Mouse (Mus musculus): Measurements from ENCODE around the gene Rufy1. TPM values are rescaled to one million over a fixed set of nuclear protein-coding genes. Genes with fewer than 3 reads are reported as not detected.
"Not testable (repeated sequence)": the region's sequence is repeated elsewhere in the genome, so short reads cannot be mapped to it uniquely, and the experiment has no call there.

Rufy1 gene
- total RNA-seq, 2 experiments from 2014 or later, result 27.8 to 28.7 TPM

DNA sequence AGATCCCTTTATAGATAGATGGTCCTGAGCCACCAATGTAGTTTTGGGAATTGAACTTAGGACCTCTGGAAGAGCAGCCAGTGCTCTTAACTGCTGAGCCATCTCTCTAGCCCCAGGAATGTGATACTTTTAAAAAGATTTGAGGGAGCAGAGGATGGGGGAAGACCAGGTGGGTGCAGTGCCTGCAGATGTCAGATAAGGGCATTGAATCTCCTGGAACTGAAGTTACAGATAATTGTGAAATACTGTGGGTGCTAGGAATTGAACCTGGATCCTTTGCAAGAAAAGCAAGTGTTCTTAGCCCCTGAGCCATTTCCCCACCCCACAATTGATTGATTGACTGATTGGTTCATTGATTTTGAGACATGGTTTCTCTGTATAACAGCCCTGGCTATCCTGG is 65.6 kb downstream of the Rufy1 start:
- no peak for DNase-seq (ENCODE audit: low spot score in 2 of 2)
- intact Hi-C loops (cut with DNase I), result no loop called here

GRCm38 (mm10) chr11:50364548-50364947 is 66.4 kb downstream of the Rufy1 start:
- intact Hi-C loops (cut with DNase I), result no loop called here
- peak; percentile 63 to 76 for DNase-seq (ENCODE audit: low spot score in 2 of 2)

DNA sequence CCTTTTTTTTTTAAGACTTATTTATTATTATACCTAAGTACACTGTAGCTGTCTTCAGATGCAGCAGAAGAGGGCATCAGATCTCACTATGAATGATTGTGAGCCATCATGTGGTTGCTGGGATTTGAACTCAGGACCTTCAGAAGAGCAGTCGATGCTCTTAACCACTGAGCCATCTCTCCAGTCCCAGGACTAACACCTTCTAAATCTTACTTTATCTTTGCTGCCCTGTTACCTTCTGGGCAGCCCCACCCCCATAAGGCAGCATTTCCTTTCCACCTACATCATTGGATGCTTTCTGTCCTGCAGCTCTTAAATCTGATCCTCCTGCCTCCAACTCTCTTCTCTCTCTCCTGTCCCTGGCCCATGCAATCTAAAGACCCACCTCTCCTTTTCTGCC is 69.6 kb downstream of the Rufy1 start:
- intact Hi-C loops (cut with DNase I); DNase-seq (ENCODE audit: low spot score in 2 of 2): not testable (repeated sequence)

DNA sequence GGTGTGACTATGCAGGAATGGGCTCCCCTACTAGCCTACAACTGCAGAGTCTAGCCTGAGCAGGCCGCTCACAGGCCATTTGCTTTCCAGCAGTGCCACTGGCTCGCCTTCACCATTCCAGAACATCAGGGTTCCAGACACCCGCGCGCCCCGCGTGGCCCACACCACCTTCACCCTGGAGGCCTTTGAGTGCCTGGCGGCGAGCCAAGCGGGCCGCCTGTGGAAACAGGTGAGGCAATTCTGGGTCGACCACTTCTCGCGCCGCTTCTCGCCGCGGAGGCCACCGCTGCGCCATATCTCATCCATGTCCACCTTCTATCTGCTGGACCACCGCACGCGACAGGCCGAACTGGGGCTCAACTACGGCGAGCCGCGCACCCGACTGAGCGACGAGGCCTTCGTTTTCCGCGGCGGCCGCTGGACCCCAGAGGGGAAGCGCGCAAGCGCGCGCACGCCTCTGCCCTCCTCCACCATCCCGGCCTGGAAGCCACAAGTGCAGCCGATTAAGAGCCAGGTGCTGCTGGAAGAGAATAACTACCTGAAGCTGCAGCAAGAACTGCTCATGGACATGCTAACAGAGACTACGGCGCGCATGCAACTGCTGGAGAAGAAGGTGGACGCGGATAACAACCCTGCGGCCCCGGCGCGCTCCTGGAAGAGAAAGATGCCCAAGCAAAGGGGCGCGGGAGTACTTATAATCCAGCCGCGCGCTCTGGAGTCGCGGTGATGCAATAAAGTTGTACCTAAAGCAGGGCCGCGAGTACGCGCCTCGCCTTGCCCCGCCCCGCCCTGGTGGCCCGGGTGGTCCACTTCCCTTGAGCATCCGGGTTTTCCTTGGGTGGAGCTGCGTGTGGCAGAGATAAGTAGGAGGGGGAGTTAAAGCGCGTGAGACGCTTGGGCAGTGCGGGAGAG is 71.7 kb downstream of the Rufy1 start:
- intact Hi-C loops (cut with DNase I), result no loop called here
- peak; percentile 67 to 72 for DNase-seq (ENCODE audit: low spot score in 2 of 2)

DNA sequence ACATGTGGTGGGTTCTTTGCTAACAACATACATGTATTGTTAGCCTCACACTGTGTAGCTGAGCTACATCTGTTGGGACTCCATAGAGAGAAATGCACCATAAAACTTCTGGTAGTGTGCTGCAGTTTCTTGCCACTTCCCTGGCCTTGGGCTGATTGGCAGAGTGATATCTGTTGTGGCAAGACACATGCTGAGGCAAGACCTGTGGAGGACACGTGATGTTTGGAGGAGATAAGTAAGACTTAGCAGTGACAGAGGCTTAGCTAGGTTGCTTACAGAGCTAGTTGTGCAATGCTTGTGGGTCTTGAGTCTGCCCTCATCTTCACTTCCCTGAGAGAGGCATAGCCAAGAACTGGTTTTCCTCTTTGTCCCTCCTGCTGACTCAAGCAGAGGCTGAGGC is 75.5 kb downstream of the Rufy1 start:
- intact Hi-C loops (cut with DNase I), result no loop called here
- DNase-seq (ENCODE audit: low spot score in 2 of 2), result no peak

- intact Hi-C loops (cut with DNase I), result no loop called here
- no peak for DNase-seq (ENCODE audit: low spot score in 2 of 2)
Observed at GRCm38 (mm10) chr11:50354851-50355250, 76.1 kb downstream of the Rufy1 start.

DNA sequence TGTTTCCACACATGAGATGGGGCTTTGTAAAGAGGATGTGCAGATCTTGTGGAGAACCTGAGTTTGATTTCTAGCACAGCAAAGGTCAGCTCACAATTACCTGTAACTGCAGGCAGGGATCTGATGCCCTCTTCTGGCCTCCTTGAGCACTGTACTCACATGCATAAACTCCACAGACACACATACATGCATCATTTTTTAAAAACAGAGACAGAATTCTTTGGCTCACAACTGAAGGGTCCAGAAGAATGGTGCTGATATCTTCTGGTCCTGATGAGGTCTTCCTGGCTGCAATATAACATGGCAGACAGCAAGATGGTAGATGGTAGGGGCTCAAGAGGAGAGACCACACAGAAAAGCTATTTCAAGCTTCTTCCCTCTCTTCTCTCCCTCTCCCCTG is 76.8 kb downstream of the Rufy1 start, which contains the start of gene Cby3:
Gene Cby3 (plus strand): TSS at position 301 of the 400 bp plus-strand sequence.
- intact Hi-C loops (cut with DNase I), result no loop called here
- DNase-seq (ENCODE audit: low spot score in 2 of 2), result no peak

GRCm38 (mm10) chr11:50352177-50352576 is 78.7 kb downstream of the Rufy1 start:
- intact Hi-C loops (cut with DNase I), result no loop called here
- no peak for DNase-seq (ENCODE audit: low spot score in 2 of 2)

- intact Hi-C loops (cut with DNase I), result no loop called here
- DNase-seq (ENCODE audit: low spot score in 2 of 2), result no peak
Observed at GRCm38 (mm10) chr11:50346256-50347032, 84.5 kb downstream of the Rufy1 start.

GRCm38 (mm10) chr11:50345486-50345885 is 85.4 kb downstream of the Rufy1 start:
- intact Hi-C loops (cut with DNase I), result no loop called here
- no peak for DNase-seq (ENCODE audit: low spot score in 2 of 2)

Small RNA genes lying within 50 kb of the gene (microRNA-seq; reads per million reads assigned to microRNA genes)
- not detected for gene Mir804

Other genes with a start within 250 kb of the Rufy1 start
- 100 to 1,000 TPM; 460 to 526 TPM for gene Sqstm1, start 220.3 kb downstream of the Rufy1 start, total RNA-seq (2021)
- 10 to 100 TPM; 64.9 to 80.2 TPM for gene Mgat4b, start 220.2 kb downstream of the Rufy1 start, total RNA-seq (2021)
- 10 to 100 TPM in 1 of 2 experiments, 1 to 10 TPM in 1; 7.7 to 10.9 TPM for gene Ltc4s, start 192.5 kb downstream of the Rufy1 start, total RNA-seq (2021)
- 10 to 100 TPM in 1 of 2 experiments, 1 to 10 TPM in 1; 9.9 to 10.6 TPM for gene Maml1, start 138.8 kb downstream of the Rufy1 start, total RNA-seq (2021)
- gene Canx, start 105.5 kb downstream of the Rufy1 start, total RNA-seq (2021), result 100 to 1,000 TPM; 400 to 407 TPM
- gene Cby3, start 76.7 kb downstream of the Rufy1 start, total RNA-seq (2021), result not detected
- 100 to 1,000 TPM; 175 to 266 TPM for gene Hnrnph1, start 54.1 kb downstream of the Rufy1 start, total RNA-seq (2021)
- gene Adamts2, start 171.0 kb upstream of the Rufy1 start, total RNA-seq (2021), result 10 to 100 TPM in 1 of 2 experiments, 1 to 10 TPM in 1; 8.2 to 12.6 TPM

Measured in left cerebral cortex, postnatal 36 days (tissue).